Mouse (Mus musculus): ENCODE measurements around the gene Tcf7l1.

Tcf7l1 gene

GRCm38 (mm10) chr6:72627276-72627675 is 161.8 kb downstream of the Tcf7l1 start:
- in situ Hi-C loops (cut with MseI, MboI), result no loop called here

DNA sequence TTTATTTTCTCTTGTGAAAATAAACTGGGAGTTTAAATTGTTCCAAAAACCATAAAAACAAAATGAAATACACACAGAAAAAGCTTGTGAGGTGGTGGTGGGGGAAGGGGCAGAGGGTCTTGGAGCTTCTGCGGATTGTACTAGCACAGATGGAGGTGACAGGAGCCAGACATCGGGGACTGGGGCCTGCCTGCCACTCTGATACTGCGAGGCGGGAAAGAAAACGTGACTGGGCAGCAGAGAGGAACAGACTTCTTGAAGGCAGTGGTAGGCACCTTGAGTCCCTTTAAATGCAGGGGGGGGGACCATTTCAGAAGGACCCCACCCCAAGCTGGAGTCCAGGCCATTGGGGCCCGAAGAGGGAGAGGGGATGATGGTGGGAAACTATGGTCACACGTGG is 162.7 kb downstream of the Tcf7l1 start:
- in situ Hi-C loops (cut with MseI, MboI), result no loop called here

- in situ Hi-C loops (cut with MseI, MboI), result no loop called here
Observed at GRCm38 (mm10) chr6:72623661-72624402, 165.2 kb downstream of the Tcf7l1 start.

DNA sequence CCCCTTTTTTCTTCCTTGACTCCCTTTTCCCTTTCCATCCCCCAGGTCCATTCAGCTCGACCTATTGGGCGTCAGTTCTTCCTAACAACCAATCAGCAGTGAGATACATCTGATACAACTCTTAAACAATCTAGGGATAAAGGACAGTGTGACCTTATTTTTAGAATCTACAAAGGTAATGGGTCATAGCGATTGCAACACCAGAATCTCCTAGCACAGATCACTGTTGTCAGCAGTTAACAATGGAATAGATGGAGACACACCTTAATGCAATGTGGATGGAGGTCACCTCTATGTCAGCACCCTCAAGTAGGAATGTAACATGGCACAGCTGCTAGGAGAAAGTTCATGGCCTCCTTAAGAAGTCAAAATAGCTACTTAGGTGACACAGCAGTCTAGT is 166.1 kb downstream of the Tcf7l1 start:
- in situ Hi-C loops (cut with MseI, MboI), result no loop called here

GRCm38 (mm10) chr6:72620920-72621319 is 168.1 kb downstream of the Tcf7l1 start:
- in situ Hi-C loops (cut with MseI, MboI), result no loop called here

- in situ Hi-C loops (cut with MseI, MboI), result no loop called here
Observed at GRCm38 (mm10) chr6:72619734-72620532, 169.1 kb downstream of the Tcf7l1 start.

- in situ Hi-C loops (cut with MseI, MboI), result no loop called here
Observed at GRCm38 (mm10) chr6:72616643-72617288, 172.3 kb downstream of the Tcf7l1 start, which contains the start of gene Tgoln1. Gene Tgoln1, minus strand, starts transcription at chr6:72617000.

DNA sequence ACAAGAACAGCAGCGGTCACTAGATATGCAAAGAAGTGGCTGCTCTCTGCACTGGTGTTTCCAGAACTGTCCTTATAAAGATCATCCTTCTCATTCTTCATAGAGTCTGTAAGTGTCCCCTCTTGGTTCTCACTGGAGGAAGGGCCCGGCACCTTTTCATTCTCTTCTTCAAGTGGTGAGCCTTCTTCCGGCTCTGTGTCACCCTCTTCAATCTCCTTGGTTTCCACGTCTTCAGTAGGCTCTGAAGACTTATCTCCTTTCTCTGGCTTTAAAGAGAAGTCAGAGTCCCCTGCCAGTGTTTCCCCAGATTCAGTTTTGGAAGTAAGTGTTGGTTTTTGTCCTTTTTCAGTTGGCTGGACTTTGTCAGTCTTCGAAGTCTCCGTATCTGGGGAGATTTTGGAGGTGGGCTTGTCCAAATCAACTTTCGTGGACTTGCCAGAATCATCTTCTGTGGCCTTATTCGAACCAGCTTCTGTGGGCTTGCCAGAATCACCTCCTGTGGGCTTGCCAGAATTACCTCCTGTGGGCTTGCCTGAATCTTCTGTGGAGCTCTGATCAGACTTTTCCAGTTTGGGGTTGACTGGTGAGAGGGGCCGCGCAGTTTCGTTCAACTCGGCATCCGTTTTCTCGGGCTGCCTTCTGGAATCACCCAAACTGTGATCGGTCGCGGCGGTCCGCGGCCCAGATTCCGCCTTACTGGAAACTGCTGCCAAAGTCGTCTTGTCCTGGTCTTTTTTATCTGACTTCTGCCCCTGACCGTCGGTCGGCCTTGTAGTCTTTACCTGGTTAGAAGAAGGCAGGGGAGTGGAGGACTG is 173.3 kb downstream of the Tcf7l1 start:
- in situ Hi-C loops (cut with MseI, MboI), result no loop called here

- in situ Hi-C loops (cut with MseI, MboI), result no loop called here
Observed at GRCm38 (mm10) chr6:72615151-72615550, 173.9 kb downstream of the Tcf7l1 start.

- in situ Hi-C loops (cut with MseI, MboI), result no loop called here
Observed at GRCm38 (mm10) chr6:72610261-72610660, 178.8 kb downstream of the Tcf7l1 start.

GRCm38 (mm10) chr6:72608662-72609184 is 180.3 kb downstream of the Tcf7l1 start:
- in situ Hi-C loops (cut with MseI, MboI), result no loop called here

- in situ Hi-C loops (cut with MseI, MboI), result no loop called here
Observed at GRCm38 (mm10) chr6:72607676-72608075, 181.4 kb downstream of the Tcf7l1 start.

DNA sequence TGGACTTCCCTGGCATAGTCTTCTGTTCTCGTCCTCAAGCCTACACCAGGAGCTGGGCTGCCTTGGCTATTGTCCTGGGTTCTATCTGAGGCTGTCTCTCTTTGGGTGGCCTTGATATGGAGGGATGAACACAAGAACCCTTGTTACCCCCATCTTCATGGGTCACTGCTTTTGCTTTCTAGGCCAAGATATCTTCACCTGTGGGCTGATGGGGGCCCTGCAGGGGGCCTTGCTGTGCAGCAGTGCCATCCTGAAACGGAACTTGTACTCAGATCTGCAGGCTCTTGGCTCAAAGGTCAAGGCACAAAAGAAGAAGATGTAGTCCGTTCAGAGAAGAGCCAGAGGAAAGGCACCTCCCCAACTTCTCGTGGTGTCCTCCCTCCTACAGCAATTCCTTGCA is 182.0 kb downstream of the Tcf7l1 start:
- in situ Hi-C loops (cut with MseI, MboI), result no loop called here

DNA sequence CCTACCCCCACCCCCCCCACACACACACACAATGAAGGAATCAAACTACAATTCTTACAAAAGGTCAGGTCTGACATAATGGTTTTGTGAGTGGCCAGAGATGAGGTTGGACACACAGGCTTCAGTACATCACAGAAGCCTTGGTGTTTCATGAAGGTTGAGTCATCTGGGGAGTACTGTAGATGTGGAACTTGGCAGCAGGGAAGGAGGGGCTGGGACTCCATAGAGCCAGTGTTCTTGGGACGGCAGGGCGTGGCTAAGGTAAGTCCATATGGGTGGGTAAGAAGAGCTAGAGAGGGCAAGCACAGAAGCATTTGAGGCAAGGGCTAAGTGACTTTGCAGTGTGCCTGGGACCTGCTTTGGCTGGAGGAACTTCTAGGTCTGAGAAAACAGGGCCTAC is 185.0 kb downstream of the Tcf7l1 start:
- in situ Hi-C loops (cut with MseI, MboI), result no loop called here

DNA sequence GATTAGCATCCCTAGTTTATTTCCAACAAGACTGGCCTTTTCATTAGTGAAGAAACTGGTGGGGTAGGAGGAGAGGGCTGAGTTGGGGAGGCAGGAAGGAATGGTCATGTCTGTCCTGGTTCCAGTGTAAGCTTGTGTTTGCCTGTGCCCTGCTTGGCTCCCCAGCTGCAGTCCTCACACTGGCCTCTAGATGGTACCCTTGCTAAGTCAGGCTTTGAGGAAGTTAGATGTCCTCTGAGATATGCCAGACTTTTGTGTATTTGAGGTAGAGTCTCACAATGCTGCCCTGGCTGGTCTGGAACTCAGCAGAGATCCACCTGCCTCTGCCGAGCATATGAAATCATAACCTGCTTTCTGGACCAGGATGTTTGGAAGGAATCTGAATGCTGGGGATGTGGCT is 187.3 kb downstream of the Tcf7l1 start:
- in situ Hi-C loops (cut with MseI, MboI), result no loop called here

DNA sequence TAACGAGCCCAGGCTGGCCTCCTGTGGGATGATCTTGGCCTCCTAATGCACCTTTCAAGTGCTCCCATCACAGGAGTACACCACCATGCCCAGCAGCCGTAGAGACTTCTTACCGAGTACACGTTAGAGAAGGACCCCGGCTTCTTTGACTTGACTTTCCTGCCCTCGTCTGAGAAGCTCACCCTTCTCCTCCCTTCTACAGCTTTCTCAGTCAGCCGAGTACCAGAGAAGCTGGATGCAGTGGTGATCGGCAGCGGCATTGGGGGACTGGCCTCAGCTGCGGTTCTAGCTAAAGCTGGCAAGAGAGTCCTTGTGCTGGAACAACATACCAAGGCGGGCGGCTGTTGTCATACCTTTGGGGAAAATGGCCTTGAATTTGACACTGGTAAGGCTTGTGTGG is 188.3 kb downstream of the Tcf7l1 start:
- in situ Hi-C loops (cut with MseI, MboI), result no loop called here

- in situ Hi-C loops (cut with MseI, MboI), result no loop called here
Observed at GRCm38 (mm10) chr6:72600216-72600615, 188.8 kb downstream of the Tcf7l1 start.

GRCm38 (mm10) chr6:72598791-72599557 is 190.1 kb downstream of the Tcf7l1 start:
- in situ Hi-C loops (cut with MseI, MboI), result no loop called here

GRCm38 (mm10) chr6:72597956-72598753 is 190.9 kb downstream of the Tcf7l1 start, which contains the start of the genes Elmod3 and Retsat:
Gene Elmod3, minus strand, starts transcription at chr6:72598413.
Gene Retsat, plus strand, starts transcription at chr6:72598475.
- in situ Hi-C loops (cut with MseI, MboI), result no loop called here
